ENCODE assay signal across 8 mouse cellular contexts in the genomic region with DNA sequence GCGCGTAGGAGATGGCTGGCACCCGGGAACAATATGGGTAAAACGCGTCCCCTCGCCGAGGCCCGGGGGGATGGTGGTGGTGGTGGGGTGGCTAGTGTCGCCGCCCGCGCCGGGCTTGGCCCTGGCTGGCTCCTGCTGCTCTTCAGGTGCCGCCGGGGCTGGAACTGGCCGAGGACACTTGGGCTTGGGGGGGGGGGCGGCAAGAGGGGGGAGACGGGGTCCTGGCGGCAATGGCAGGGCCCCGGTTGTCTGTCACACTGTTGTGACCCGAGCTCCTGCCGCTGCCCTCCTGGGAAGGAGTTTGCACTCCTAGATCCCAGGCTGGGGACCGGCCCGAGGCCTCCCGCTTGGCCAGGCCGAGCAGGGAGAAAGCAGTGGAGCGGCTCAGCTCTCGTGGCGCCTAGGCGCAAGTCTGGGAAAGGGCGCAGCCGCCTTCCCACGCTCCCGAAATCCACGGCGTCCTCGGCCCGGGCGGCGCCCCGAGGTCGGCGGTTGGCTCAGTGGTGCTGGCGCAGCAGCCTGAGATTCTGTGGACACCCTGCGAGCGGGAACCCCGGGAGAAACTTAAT. TPM values are rescaled to one million over a fixed set of nuclear protein-coding genes. Genes with fewer than 3 reads are reported as not detected.
DNase-seq lines count a peak whose midpoint lies in the region; ATAC-seq and TF ChIP-seq lines count a peak whose summit lies in the region.

No protein-coding gene starts in this region.

- 36% methylated on average over 43 of the region's 47 CpGs for WGBS in forebrain, postnatal 0 days
- WGBS in lung, postnatal 0 days: 11% methylated on average over 21 of the region's 47 CpGs

- no peaks in the 10 kb centered on the region for H3K4me1 ChIP-seq in forebrain, postnatal 0 days (ENCODE audit: insufficient read depth)
- no peaks in the 10 kb centered on the region for H3K4me1 ChIP-seq in lung, postnatal 0 days (ENCODE audit: insufficient read depth, low read depth, low read length)

- no peak for DNase-seq in Patski (ENCODE audit: low read depth, low spot score)
- DNase-seq in forebrain, postnatal 0 days: peak; percentile 34
- peak; percentile 4 for DNase-seq in heart, postnatal 25 days (ENCODE audit: low spot score)
- DNase-seq in layer of hippocampus, postnatal 10 days (ENCODE audit: low spot score in 2 of 2): peak; percentile 23 to 52
- peak; percentile 36 for DNase-seq in lung, postnatal 0 days (ENCODE audit: low spot score)
- peak; percentile 24 to 38 for DNase-seq in right cerebral cortex, postnatal 10 days (ENCODE audit: low spot score in 2 of 2)
- DNase-seq in thymus, postnatal 10 days (ENCODE audit: low spot score in 2 of 2): no peak

- POLR2A ChIA-PET in Patski (lab: Charles Lee): no interaction called here

- H3K9me3 ChIP-seq in forebrain, postnatal 0 days (ENCODE audit: low read length): no peaks in the 10 kb centered on the region
- H3K9me3 ChIP-seq in lung, postnatal 0 days (ENCODE audit: low read length): no peaks in the 10 kb centered on the region

- in situ Hi-C loops in Patski (cut with MboI; ENCODE audit: low pct_unique_long_range_greater_than_20kb): no loop called here

- CTCF ChIA-PET in Patski (lab: Charles Lee): no interaction called here

- peak overlapping the region; percentile 57 for H3K4me2 ChIP-seq in forebrain, postnatal 0 days (ENCODE audit: low read depth)
- peak overlapping the region; percentile 59 for H3K4me2 ChIP-seq in lung, postnatal 0 days (replicated peaks; ENCODE audit: low read depth, low read length)

- peak overlapping the region; percentile 52 for H3K9ac ChIP-seq in forebrain, postnatal 0 days
- peak overlapping the region; percentile 68 for H3K9ac ChIP-seq in lung, postnatal 0 days (replicated peaks; ENCODE audit: low read depth)

- H3K36me3 ChIP-seq in forebrain, postnatal 0 days (ENCODE audit: insufficient read depth): no peaks in the 10 kb centered on the region
- H3K36me3 ChIP-seq in lung, postnatal 0 days (ENCODE audit: insufficient read depth, low read length): no peaks in the 10 kb centered on the region

- peak overlapping the region; percentile 69 for H3K27ac ChIP-seq in forebrain, postnatal 0 days (ENCODE audit: low read depth, low read length)
- peak overlapping the region; percentile 76 for H3K27ac ChIP-seq in lung, postnatal 0 days (ENCODE audit: low read length)

- peak overlapping the region; percentile 48 for H3K4me3 ChIP-seq in forebrain, postnatal 0 days (ENCODE audit: low read depth, low read length)
- H3K4me3 ChIP-seq in lung, postnatal 0 days (ENCODE audit: low read depth, low read length): peak overlapping the region; percentile 59

- no peak for TF ChIP-seq CTCF in Patski (IDR thresholded peaks at IDR 0.05)
- no peak for TF ChIP-seq CTCF in forebrain, postnatal 0 days (IDR thresholded peaks at IDR 0.05; ENCODE audit: low read depth)
- no peak for TF ChIP-seq CTCF in lung, postnatal 0 days (IDR thresholded peaks at IDR 0.05)

- intact Hi-C loops in heart, postnatal 25 days (cut with DNase I): no loop called here

- TF ChIP-seq EP300 in lung, postnatal 0 days (IDR thresholded peaks at IDR 0.05): no peak

- ATAC-seq in Patski: peak; percentile 36
- ATAC-seq in cerebellum, adult (ENCODE audit: insufficient number of reproducible peaks, low FRiP score, low TSS enrichment): peak; percentile 60
- ATAC-seq in forebrain, postnatal 0 days: peak; percentile 53
- peak; percentile 58 for ATAC-seq in lung, postnatal 0 days

- peaks cover 5% of the 10 kb centered on the region for H3K27me3 ChIP-seq in Patski
- H3K27me3 ChIP-seq in forebrain, postnatal 0 days (ENCODE audit: insufficient read depth, low read length): no peaks in the 10 kb centered on the region
- no peaks in the 10 kb centered on the region for H3K27me3 ChIP-seq in lung, postnatal 0 days (replicated peaks; ENCODE audit: insufficient read depth, low read length)

RNA-seq across cellular contexts. Expression of a gene that starts 0.9 kb away (rescaled TPM):
- polyA plus RNA-seq in Patski (2021): 14.5 TPM
- total RNA-seq in forebrain, postnatal 0 days (2014; rRNA removed): 15.4 and 18.3 TPM in 2 replicates
- polyA plus RNA-seq in forebrain, postnatal 0 days (2015; fragmentation: Nextera tagmentation; extraction: Ambion mirVana): 2.1 and 3.3 TPM in 2 replicates
- total RNA-seq in heart, postnatal 25 days (2021): 10 to 100 TPM; 14.7 to 17.8 TPM
- total RNA-seq in layer of hippocampus, postnatal 10 days (2021): 10 to 100 TPM; 23.2 to 28.8 TPM
- polyA plus RNA-seq in lung, postnatal 0 days (2015; fragmentation: Nextera tagmentation; extraction: Ambion mirVana): 7.7 and 9.0 TPM in 2 replicates

Comparison
In these comparisons a context has a peak if more than half of its experiments do, and no peak if none do; other contexts are left out.
1. DNase-seq: peak in forebrain, postnatal 0 days (single experiment), heart, postnatal 25 days (single experiment), layer of hippocampus, postnatal 10 days (2 of 2), lung, postnatal 0 days (single experiment) and right cerebral cortex, postnatal 10 days (2 of 2); none in Patski (single experiment) and thymus, postnatal 10 days (0 of 2).
2. Peak in every context shown above with its lines, with median percentiles within 50 percentile points of each other: ATAC-seq.